Mouse (Mus musculus) gastrocnemius, adult 2 months (tissue): ENCODE results near the gene Gspt1. TPM values are rescaled to one million over a fixed set of nuclear protein-coding genes. Genes with fewer than 3 reads are reported as not detected.
"Not testable (repeated sequence)": the region's sequence is repeated elsewhere in the genome, so short reads cannot be mapped to it uniquely, and the experiment has no call there.

Source experiments
- DNase-seq: peaks from one replicate; pipeline ENCODE4 v3.0.0; 2022
- H3K27ac ChIP-seq: fragments of 200-600 bp; 2 replicates; pipeline ENCODE4 v1.8.1; 2022; ENCODE audit warnings: mild to moderate bottlenecking
- H3K4me3 ChIP-seq: fragments of 200-600 bp; 2 replicates; pipeline ENCODE4 v1.8.1; 2022; ENCODE audit warnings: mild to moderate bottlenecking, moderate library complexity
- CTCF ChIP-seq: fragments of 200-600 bp; IDR thresholded peaks from 2 replicates; pipeline ENCODE4 v1.8.1; 2022; ENCODE audit warnings: antibody characterized with exemption, mild to moderate bottlenecking, moderate library complexity
- intact Hi-C: fragments of 180-260 bp; cut with DNase I; formaldehyde crosslinking; loops from one replicate; pipeline ENCODE4 v1.15.1; 2025
- long read RNA-seq, 2 experiments: library from polyadenylated mRNA; stranded (forward); transcript quantifications; one replicate each; pipeline ENCODE4 v2.0.0; 2021
- total RNA-seq, 2 experiments: library from RNA; stranded (reverse); gene quantifications; 2 replicates each; pipeline ENCODE4 v1.2.3; 2021

The Gspt1 gene
- total RNA-seq, result 10 to 100 TPM; 59.2 to 62.2 TPM
- long read RNA-seq, experiment 1, transcript Gspt1-205 (15 exons, 3,716 nt), result minor isoform, 24 of 59 reads
- long read RNA-seq, experiment 1, transcript Gspt1-201 (15 exons, 2,898 nt), result major isoform, 27 of 59 reads
- long read RNA-seq, experiment 1, partial matches to known transcripts, result 4 of 59 reads
- long read RNA-seq, experiment 1, other reads (novel, unspliced or antisense), result 4 of 59 reads
- long read RNA-seq, experiment 2, transcript Gspt1-201 (15 exons, 2,898 nt), result major isoform, 25 of 51 reads
- long read RNA-seq, experiment 2, transcript Gspt1-205 (15 exons, 3,716 nt), result minor isoform, 16 of 51 reads
- long read RNA-seq, experiment 2, partial matches to known transcripts, result 1 of 51 reads
- long read RNA-seq, experiment 2, other reads (novel, unspliced or antisense), result 9 of 51 reads

DNA sequence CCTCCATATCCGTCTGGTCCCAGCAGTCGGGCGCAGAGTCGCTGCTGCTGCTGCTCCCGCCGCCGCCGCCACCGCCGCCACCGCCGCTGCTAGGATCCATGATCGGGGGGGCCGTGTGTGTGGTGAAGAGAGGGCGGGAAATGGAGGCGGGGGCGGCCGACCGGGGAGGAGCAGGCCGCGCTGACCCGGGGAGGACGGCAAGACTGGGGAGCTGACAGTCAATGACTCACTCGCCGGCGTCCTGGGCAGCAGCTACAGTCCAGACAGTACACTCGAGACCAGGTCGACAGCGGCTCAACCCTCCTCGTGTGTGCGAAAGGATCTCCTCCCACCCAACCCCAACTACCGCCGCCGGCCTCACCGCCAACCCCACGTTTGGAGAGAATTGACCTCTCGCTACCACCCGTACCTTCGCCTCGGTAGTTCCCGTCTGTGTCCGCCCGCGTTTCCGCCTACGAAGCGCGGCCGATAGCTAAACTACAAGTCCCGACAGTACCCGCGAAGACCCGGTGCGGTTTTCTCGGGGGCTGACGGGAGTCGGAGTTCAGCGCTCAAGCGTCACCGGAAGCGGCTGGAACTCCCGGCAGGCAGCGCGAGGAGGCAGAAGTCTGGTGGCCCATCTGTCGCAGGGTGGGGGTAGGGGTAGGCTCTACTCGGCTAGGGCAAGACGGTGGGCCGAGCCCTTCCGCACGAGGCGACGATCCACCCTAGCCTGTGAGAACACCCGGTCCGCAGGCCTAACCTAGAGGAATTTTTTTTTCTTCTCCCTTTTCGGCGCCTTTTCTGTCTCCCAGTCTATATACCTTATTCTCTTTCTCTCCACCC, at the start of gene Gspt1:
Gspt1 (minus strand) TSS at position 428 of the 825 bp plus-strand sequence.
- TF ChIP-seq CTCF, result 0 out of 2 replicates have a peak, but pooled peaks have one; percentile 25
- intact Hi-C loops, result loop anchor here (2.0 to 10.0 kb wide), 4 partner anchors 51 to 709 kb away; partner anchors contain the start of genes Clec16a, Dexi, Rsl1d1 and Snx29
- peak; percentile 99 for DNase-seq
- peak within 1 kb of the TSS; percentile 95 for H3K27ac ChIP-seq
- H3K4me3 ChIP-seq, result peak within 1 kb of the TSS; percentile 94

DNA sequence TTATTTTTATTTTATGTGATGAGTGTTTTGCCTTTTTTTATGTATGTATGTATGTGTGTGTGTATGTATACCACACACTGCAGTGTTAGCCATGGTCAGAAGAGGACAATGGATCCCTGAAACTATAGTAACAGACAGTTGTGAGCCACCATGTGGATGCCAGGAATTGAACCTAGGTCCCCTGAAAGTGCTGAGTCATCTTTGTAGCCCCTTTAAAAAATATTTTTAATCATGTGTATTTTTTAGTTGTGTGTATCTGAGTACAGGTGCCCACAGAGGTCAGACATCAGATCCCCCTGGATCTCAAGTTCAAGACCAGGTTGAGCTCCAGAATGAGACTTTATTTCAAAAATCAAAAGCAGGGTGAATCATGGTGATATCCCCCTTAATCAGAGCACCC, 49.6 kb upstream of the Gspt1 start:
- DNase-seq, result no peak
- no peak overlapping the region for H3K4me3 ChIP-seq
- H3K27ac ChIP-seq, result no peak overlapping the region
- intact Hi-C loops, result no loop called here
- TF ChIP-seq CTCF, result no peak

DNA sequence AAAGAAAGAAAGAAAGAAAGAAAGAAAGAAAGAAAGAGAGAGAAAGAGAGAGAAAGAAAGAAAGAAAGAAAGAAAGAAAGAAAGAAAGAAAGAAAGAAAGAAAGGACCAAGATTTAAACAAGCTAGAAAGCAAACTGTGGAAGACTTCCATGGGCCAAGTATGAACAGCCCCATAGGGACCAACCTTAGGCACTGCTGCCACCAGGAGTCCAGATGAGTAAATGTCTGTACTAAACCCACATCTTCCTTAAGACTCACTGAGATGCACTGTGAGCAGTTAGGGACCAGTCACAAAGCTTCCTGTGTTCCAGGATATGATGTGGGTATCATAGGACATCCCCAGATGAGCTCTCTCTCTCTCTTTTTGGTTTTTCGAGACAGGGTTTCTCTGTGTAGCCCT, 43.6 kb upstream of the Gspt1 start:
- TF ChIP-seq CTCF, result peak; percentile 49
- H3K4me3 ChIP-seq, DNase-seq, H3K27ac ChIP-seq, intact Hi-C loops: not testable (repeated sequence)

DNA sequence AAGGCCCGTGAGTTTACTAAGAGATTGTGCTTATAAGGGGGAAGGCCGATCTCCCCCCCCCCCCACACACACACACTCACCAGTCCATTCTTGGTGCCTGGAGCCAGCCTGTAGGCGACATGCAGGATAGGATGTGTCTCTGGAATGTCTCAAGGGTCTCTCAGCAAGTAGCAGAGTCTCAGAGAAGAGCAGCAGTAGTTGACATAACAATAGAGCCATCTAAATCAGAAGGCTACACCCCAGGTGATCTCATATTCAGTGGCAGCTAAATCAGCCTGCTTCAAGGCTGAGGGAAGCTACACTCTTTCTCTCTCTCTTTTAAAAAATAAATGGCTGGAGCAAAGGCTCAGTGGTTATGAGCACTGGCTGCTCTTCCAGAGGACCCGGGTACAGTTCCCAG, 41.5 kb upstream of the Gspt1 start:
- H3K27ac ChIP-seq, DNase-seq, H3K4me3 ChIP-seq, intact Hi-C loops: not testable (repeated sequence)

DNA sequence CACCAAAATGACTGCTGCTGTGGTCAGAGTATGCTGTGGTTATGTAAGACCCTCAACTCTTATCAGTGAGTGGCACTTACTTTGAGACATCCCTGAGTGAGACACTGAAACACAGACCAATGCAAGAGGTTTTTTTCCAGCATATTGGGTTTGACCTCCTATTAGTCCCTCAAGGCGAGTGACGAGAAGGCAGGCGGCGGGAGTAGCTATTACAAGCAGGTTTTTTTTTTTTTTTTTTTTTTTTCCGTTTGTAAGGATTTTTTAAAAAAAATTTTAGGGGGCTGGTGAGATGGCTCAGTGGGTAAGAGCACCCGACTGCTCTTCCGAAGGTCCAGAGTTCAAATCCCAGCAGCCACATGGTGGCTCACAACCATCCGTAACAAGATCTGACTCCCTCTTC, 34.7 kb upstream of the Gspt1 start:
- intact Hi-C loops, DNase-seq, H3K4me3 ChIP-seq, H3K27ac ChIP-seq: not testable (repeated sequence)

DNA sequence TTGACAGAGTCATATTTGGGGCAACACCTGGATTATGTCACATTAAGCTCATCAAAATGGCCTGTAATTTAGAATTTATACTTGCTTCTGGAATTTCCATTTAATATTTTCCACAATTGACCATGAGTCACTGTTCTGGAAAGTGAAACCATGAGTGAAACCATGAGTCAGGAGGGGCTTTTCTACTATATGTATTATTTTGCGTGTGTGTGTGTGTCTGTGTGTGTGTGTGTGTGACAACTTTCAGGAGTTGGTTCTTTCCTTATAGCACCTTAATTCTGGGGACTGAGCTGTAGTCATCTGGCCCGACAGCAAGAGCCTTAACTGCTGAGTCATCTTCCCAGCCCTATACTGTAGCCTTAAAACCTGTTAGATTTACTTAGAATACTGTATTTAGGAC, 31.8 kb upstream of the Gspt1 start:
- intact Hi-C loops, result no loop called here
- Histone ChIP-seq H3K4me3 (no peak overlapping the region), H3K27ac (no peak overlapping the region)
- no peak for TF ChIP-seq CTCF
- no peak for DNase-seq

DNA sequence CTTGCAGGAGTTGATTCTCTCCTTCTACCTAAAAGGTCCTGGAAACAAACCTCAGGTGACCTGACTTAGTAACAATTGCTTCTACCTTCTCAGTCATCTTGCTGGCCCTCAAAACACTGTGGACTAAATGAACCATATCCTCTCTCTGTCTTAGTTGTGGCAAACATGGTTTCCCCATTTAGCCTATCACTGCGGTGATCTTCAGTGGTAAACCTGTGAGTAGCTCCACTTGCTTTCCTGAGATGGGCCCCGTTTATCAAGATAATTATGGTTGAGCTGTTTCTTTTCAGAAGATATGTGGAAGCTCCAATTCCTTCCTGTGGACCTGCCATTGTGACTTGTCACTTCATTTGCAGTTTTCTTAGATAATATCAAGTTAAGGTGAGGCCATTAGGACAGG, 30.8 kb upstream of the Gspt1 start:
- intact Hi-C loops, result no loop called here
- no peak for TF ChIP-seq CTCF
- no peak for DNase-seq
- Histone ChIP-seq H3K27ac (no peak overlapping the region), H3K4me3 (no peak overlapping the region)

GRCm38 (mm10) chr16:11282655-11283232, 28.6 kb upstream of the Gspt1 start:
- no peak for DNase-seq
- no peak overlapping the region for H3K4me3 ChIP-seq
- H3K27ac ChIP-seq, result no peak overlapping the region
- intact Hi-C loops, result no loop called here
- no peak for TF ChIP-seq CTCF

DNA sequence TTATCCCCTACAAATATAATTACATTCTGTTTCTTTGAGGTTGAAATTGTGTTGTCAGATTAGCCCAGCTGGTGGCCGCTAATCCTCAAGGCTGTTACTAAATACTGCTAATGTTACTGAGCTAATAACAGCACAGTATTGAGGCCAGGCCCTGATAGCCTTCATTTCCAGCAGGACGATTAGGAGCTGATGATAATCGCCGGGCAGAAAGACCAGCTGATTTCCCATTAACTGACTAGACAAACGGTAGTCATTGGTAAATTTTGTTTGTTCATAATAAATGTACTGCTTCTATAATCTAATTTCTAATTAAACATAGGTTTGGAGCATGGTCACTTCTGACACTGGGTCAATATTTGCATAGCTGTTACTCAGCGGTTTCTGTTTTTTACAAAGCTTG, 24.7 kb upstream of the Gspt1 start:
- no peak for TF ChIP-seq CTCF
- Histone ChIP-seq H3K4me3 (no peak overlapping the region), H3K27ac (no peak overlapping the region)
- intact Hi-C loops, result no loop called here
- DNase-seq, result no peak

- DNase-seq, result no peak
- Histone ChIP-seq H3K4me3 (no peak overlapping the region), H3K27ac (no peak overlapping the region)
- no peak for TF ChIP-seq CTCF
- intact Hi-C loops, result no loop called here
These were observed 22.8 kb upstream of the Gspt1 start for GRCm38 (mm10) chr16:11276888-11277287.

DNA sequence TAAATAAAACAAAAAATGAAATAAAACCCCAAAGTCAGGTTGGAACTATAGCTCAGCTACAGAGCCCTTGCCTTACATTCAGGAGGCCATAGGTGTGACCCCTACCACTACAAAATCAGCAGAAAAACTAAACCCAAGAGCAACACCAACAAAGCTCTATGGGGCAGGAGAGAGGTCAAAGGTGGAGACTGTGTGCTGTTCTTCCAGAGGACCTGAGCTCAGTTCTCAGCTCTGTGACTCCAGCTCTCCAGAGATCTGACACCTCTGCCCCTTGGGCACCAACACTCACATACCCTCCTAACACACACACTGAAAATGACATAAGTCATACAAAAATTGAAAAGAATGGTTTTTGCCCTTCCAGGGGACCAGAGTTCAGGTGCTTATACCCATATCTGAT, 16.9 kb upstream of the Gspt1 start:
- no peak overlapping the region for H3K27ac ChIP-seq
- no peak overlapping the region for H3K4me3 ChIP-seq
- DNase-seq, result no peak
- intact Hi-C loops, result no loop called here
- no peak for TF ChIP-seq CTCF

DNA sequence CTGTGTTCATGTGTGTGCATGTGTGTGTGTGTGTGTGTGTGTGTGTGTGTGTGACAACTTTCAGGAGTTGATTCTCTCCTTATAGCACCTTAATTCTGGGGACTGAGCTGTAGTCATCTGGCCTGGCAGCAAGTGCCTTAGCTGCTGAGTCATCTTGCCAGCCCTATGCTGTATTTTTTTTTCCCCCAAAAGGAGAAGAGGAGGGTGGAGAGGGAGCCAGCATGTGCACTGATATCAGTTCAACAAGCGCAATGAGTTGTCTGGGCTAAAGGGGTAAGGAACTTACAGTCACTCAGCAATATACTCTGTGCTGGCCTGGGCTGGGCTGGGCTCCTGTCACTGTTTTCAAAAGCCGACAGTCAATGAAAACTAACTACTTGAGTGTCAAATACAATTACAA, 16.5 kb upstream of the Gspt1 start:
- no peak for DNase-seq
- TF ChIP-seq CTCF, result no peak
- intact Hi-C loops, result no loop called here
- Histone ChIP-seq H3K27ac (no peak overlapping the region), H3K4me3 (no peak overlapping the region)

- Histone ChIP-seq H3K27ac (no peak overlapping the region), H3K4me3 (no peak overlapping the region)
- intact Hi-C loops, result no loop called here
- no peak for DNase-seq
- TF ChIP-seq CTCF, result no peak
These were observed 15.7 kb upstream of the Gspt1 start for GRCm38 (mm10) chr16:11269808-11270207.
